Mouse (Mus musculus) neural tube, embryonic 14.5 days (tissue): Measurements from ENCODE around the gene Rars. TPM values are rescaled to one million over a fixed set of nuclear protein-coding genes. Genes with fewer than 3 reads are reported as not detected.

Source experiments
- ATAC-seq: fragments of 200-750 bp; cut with Nextera tagmentation; 2 replicates; pipeline ENCODE4 v1.8.0; 2017; ENCODE audit warnings: low read depth, mild to moderate bottlenecking, moderate TSS enrichment, moderate library complexity
- H3K27ac ChIP-seq: fragments of 300-500 bp; sonication (generic); 2 replicates; pipeline ENCODE4 v1.5.1; 2014; ENCODE audit warnings: low read depth, mild to moderate bottlenecking, control low read depth, low read length, moderate library complexity, mixed read lengths
- H3K27me3 ChIP-seq: fragments of 300-500 bp; sonication (generic); 2 replicates; pipeline ENCODE4 v1.6.1; 2014; ENCODE audit warnings: low read length; ENCODE audit not compliant: control insufficient read depth, insufficient read depth
- H3K36me3 ChIP-seq: fragments of 300-500 bp; sonication (generic); 2 replicates; pipeline ENCODE4 v1.6.1; 2014; ENCODE audit warnings: low read length, mixed read lengths; ENCODE audit not compliant: control insufficient read depth, insufficient read depth
- H3K4me1 ChIP-seq: fragments of 300-500 bp; sonication (generic); 2 replicates; pipeline ENCODE4 v1.6.1; 2014; ENCODE audit warnings: low read length; ENCODE audit not compliant: control insufficient read depth, insufficient read depth
- H3K4me2 ChIP-seq: fragments of 300-500 bp; sonication (generic); 2 replicates; pipeline ENCODE4 v1.6.1; 2014; ENCODE audit warnings: mild to moderate bottlenecking, low read depth, low read length, control low read depth
- H3K4me3 ChIP-seq: fragments of 300-500 bp; sonication (generic); 2 replicates; pipeline ENCODE4 v1.5.1; 2014; ENCODE audit warnings: low read depth, low read length, control low read depth, mixed read lengths
- H3K9ac ChIP-seq: fragments of 300-500 bp; sonication (generic); replicated peaks from 2 replicates; pipeline ENCODE4 v1.6.1; 2014; ENCODE audit warnings: low read depth, mild to moderate bottlenecking, control low read depth, low read length, mixed read lengths
- H3K9me3 ChIP-seq: fragments of 300-500 bp; sonication (generic); 2 replicates; pipeline ENCODE4 v1.6.1; 2016; ENCODE audit warnings: low read length; ENCODE audit not compliant: control insufficient read depth
- WGBS: fragments of 180-500 bp; shearing (Covaris S2); extraction: QIAGEN DNeasy Blood & Tissue Kit; methylation state at CpG from one replicate; pipeline ENCODE4 v1.1.7; 2014; 5-methylcytosine and 5-hydroxymethylcytosine counted together
- polyA plus RNA-seq: library from polyadenylated mRNA; unstranded; fragments of >200 nt; fragmentation: Nextera tagmentation; extraction: Ambion mirVana; gene quantifications from 2 replicates; pipeline ENCODE4 v1.2.1, GENCODE M21; 2014

Gene Rars
- polyA plus RNA-seq, 1 experiment from 2014 or later: 74.4 TPM

GRCm38 (mm10) chr11:35784002-35784401 lies 50.3 kb downstream of the Rars start:
- peaks cover 46% of the 10 kb centered on the region for H3K36me3 ChIP-seq
- H3K27ac ChIP-seq: no peak overlapping the region
- no peaks in the 10 kb centered on the region for H3K9me3 ChIP-seq
- 91% methylated on average over 3 of the region's 3 CpGs for WGBS
- H3K27me3 ChIP-seq: no peaks in the 10 kb centered on the region
- no peak overlapping the region for H3K9ac ChIP-seq
- ATAC-seq: no peak
- no peak overlapping the region for H3K4me2 ChIP-seq
- H3K4me1 ChIP-seq: no peaks in the 10 kb centered on the region
- H3K4me3 ChIP-seq: no peak overlapping the region

GRCm38 (mm10) chr11:35783038-35783437 lies 51.3 kb downstream of the Rars start:
- no peak overlapping the region for H3K9ac ChIP-seq
- 98% methylated on average over 5 of the region's 5 CpGs for WGBS
- H3K9me3 ChIP-seq: no peaks in the 10 kb centered on the region
- H3K27ac ChIP-seq: no peak overlapping the region
- H3K4me2 ChIP-seq: no peak overlapping the region
- no peaks in the 10 kb centered on the region for H3K4me1 ChIP-seq
- ATAC-seq: no peak
- H3K27me3 ChIP-seq: no peaks in the 10 kb centered on the region
- no peak overlapping the region for H3K4me3 ChIP-seq
- peaks cover 56% of the 10 kb centered on the region for H3K36me3 ChIP-seq

GRCm38 (mm10) chr11:35782444-35782843 lies 51.9 kb downstream of the Rars start:
- no peak overlapping the region for H3K4me2 ChIP-seq
- H3K27ac ChIP-seq: no peak overlapping the region
- no peaks in the 10 kb centered on the region for H3K9me3 ChIP-seq
- ATAC-seq: no peak
- H3K27me3 ChIP-seq: no peaks in the 10 kb centered on the region
- 100% methylated on average over 3 of the region's 3 CpGs for WGBS
- no peak overlapping the region for H3K9ac ChIP-seq
- peaks cover 62% of the 10 kb centered on the region for H3K36me3 ChIP-seq
- no peaks in the 10 kb centered on the region for H3K4me1 ChIP-seq
- H3K4me3 ChIP-seq: no peak overlapping the region

- no peak for ATAC-seq
- WGBS: 92% methylated on average over 3 of the region's 3 CpGs
Measured at GRCm38 (mm10) chr11:35780336-35780735, 54.0 kb downstream of the Rars start.

GRCm38 (mm10) chr11:35776452-35776851 lies 57.9 kb downstream of the Rars start:
- no peak overlapping the region for H3K4me3 ChIP-seq
- peaks cover 33% of the 10 kb centered on the region for H3K36me3 ChIP-seq
- ATAC-seq: no peak
- no peaks in the 10 kb centered on the region for H3K27me3 ChIP-seq
- no peaks in the 10 kb centered on the region for H3K9me3 ChIP-seq
- no peak overlapping the region for H3K4me2 ChIP-seq
- 93% methylated on average over 3 of the region's 3 CpGs for WGBS
- H3K9ac ChIP-seq: no peak overlapping the region
- no peaks in the 10 kb centered on the region for H3K4me1 ChIP-seq
- no peak overlapping the region for H3K27ac ChIP-seq

More at GRCm38 (mm10) chr11:35780336-35780735, 54.0 kb downstream of the Rars start:
- no peak overlapping the region for H3K4me3 ChIP-seq
- no peak overlapping the region for H3K4me2 ChIP-seq
- H3K9me3 ChIP-seq: no peaks in the 10 kb centered on the region
- H3K36me3 ChIP-seq: peaks cover 66% of the 10 kb centered on the region
- H3K27ac ChIP-seq: no peak overlapping the region
- H3K9ac ChIP-seq: no peak overlapping the region
- H3K27me3 ChIP-seq: no peaks in the 10 kb centered on the region
- no peaks in the 10 kb centered on the region for H3K4me1 ChIP-seq

- no peak overlapping the region for H3K4me3 ChIP-seq
- peaks cover 8% of the 10 kb centered on the region for H3K4me1 ChIP-seq
- no peak overlapping the region for H3K27ac ChIP-seq
- ATAC-seq: no peak
- H3K4me2 ChIP-seq: no peak overlapping the region
- no peaks in the 10 kb centered on the region for H3K27me3 ChIP-seq
- peaks cover 33% of the 10 kb centered on the region for H3K36me3 ChIP-seq
- no peaks in the 10 kb centered on the region for H3K9me3 ChIP-seq
- no peak overlapping the region for H3K9ac ChIP-seq
- 97% methylated on average over 3 of the region's 3 CpGs for WGBS
Measured at GRCm38 (mm10) chr11:35775606-35776005, 58.7 kb downstream of the Rars start.

- Histone ChIP-seq H3K36me3 (no peaks in the 10 kb centered on the region; the same call in 1 of the 2 replicates), H3K4me3 (peak overlapping the region; percentile 93), H3K4me1 (peaks cover 10% of the 10 kb centered on the region), H3K9ac (peak overlapping the region; percentile 96), H3K9me3 (no peaks in the 10 kb centered on the region), H3K27ac (no peak overlapping the region), H3K4me2 (peak overlapping the region; percentile 90), H3K27me3 (no peaks in the 10 kb centered on the region)
- 63% methylated on average over 9 of the region's 9 CpGs for WGBS
- no peak for ATAC-seq
Measured at GRCm38 (mm10) chr11:35770741-35771504, 63.4 kb downstream of the Rars start.

GRCm38 (mm10) chr11:35769746-35770437 lies 64.4 kb downstream of the Rars start:
- no peaks in the 10 kb centered on the region for H3K36me3 ChIP-seq
- WGBS: under 1% methylated on average over 29 of the region's 41 CpGs
- H3K4me3 ChIP-seq: peak overlapping the region; percentile 93
- H3K27me3 ChIP-seq: no peaks in the 10 kb centered on the region
- ATAC-seq: peak; percentile 83
- peak overlapping the region; percentile 94 for H3K27ac ChIP-seq
- H3K4me1 ChIP-seq: peaks cover 10% of the 10 kb centered on the region
- no peaks in the 10 kb centered on the region for H3K9me3 ChIP-seq
- peak overlapping the region; percentile 90 for H3K4me2 ChIP-seq
- peak overlapping the region; percentile 96 for H3K9ac ChIP-seq

GRCm38 (mm10) chr11:35769188-35769745 lies 65.0 kb downstream of the Rars start, which contains the start of gene Pank3:
TSS of gene Pank3 (plus strand) at chr11:35769484.
- no peaks in the 10 kb centered on the region for H3K9me3 ChIP-seq
- no peaks in the 10 kb centered on the region for H3K36me3 ChIP-seq
- peak; percentile 100 for ATAC-seq
- peaks cover 10% of the 10 kb centered on the region for H3K4me1 ChIP-seq
- H3K27ac ChIP-seq: peak within 1 kb of the TSS; percentile 94
- no peaks in the 10 kb centered on the region for H3K27me3 ChIP-seq
- under 1% methylated on average over 49 of the region's 50 CpGs for whole genome bisulfite sequencing
- H3K9ac ChIP-seq: peak within 1 kb of the TSS; percentile 96
- H3K4me2 ChIP-seq: peak within 1 kb of the TSS; percentile 90
- peak within 1 kb of the TSS; percentile 93 for H3K4me3 ChIP-seq
